Mouse (Mus musculus) G1E-ER4 (cell line): ENCODE measurements around the gene Sh3gl3. TPM values are rescaled to one million over a fixed set of nuclear protein-coding genes. Genes with fewer than 3 reads are reported as not detected.

Experiments
- GATA1 ChIP-seq: IDR thresholded peaks from one replicate; pipeline ENCODE4 v1.8.0; 2012; ENCODE audit warnings: low read length, inconsistent platforms
- polyA plus RNA-seq: library from polyadenylated mRNA; stranded (reverse); fragments of >175 nt; gene quantifications from 2 replicates; pipeline ENCODE4 v1.2.3, GENCODE M21; 2012

Gene Sh3gl3
- polyA plus RNA-seq, 1 experiment, result not detected

GRCm38 (mm10) chr7:82326616-82327015, 153.0 kb downstream of the Sh3gl3 start:
- no peak for TF ChIP-seq GATA1

GRCm38 (mm10) chr7:82327201-82327600, 153.6 kb downstream of the Sh3gl3 start:
- TF ChIP-seq GATA1, result no peak

GRCm38 (mm10) chr7:82327881-82328280, 154.2 kb downstream of the Sh3gl3 start:
- no peak for TF ChIP-seq GATA1

- TF ChIP-seq GATA1, result no peak
Measured at GRCm38 (mm10) chr7:82329831-82330230, 156.2 kb downstream of the Sh3gl3 start.

GRCm38 (mm10) chr7:82330860-82331259, 157.2 kb downstream of the Sh3gl3 start:
- no peak for TF ChIP-seq GATA1

- TF ChIP-seq GATA1, result no peak
Measured at GRCm38 (mm10) chr7:82334000-82334399, 160.4 kb downstream of the Sh3gl3 start.

- TF ChIP-seq GATA1, result no peak
Measured at GRCm38 (mm10) chr7:82335211-82336121, 161.8 kb downstream of the Sh3gl3 start, which contains the start of gene Adamtsl3. Adamtsl3 (plus strand) TSS chr7:82335694.

- TF ChIP-seq GATA1, result no peak
Measured at GRCm38 (mm10) chr7:82336132-82336531, 162.5 kb downstream of the Sh3gl3 start.

- TF ChIP-seq GATA1, result no peak
Measured at GRCm38 (mm10) chr7:82338121-82338520, 164.5 kb downstream of the Sh3gl3 start.

- TF ChIP-seq GATA1, result no peak
Measured at GRCm38 (mm10) chr7:82338532-82338931, 164.9 kb downstream of the Sh3gl3 start.

GRCm38 (mm10) chr7:82339214-82339613, 165.6 kb downstream of the Sh3gl3 start:
- TF ChIP-seq GATA1, result no peak

- TF ChIP-seq GATA1, result no peak
Measured at GRCm38 (mm10) chr7:82341476-82341875, 167.8 kb downstream of the Sh3gl3 start.

- no peak for TF ChIP-seq GATA1
Measured at GRCm38 (mm10) chr7:82346706-82347105, 173.1 kb downstream of the Sh3gl3 start.

GRCm38 (mm10) chr7:82349796-82350195, 176.2 kb downstream of the Sh3gl3 start:
- TF ChIP-seq GATA1, result no peak

GRCm38 (mm10) chr7:82350421-82350820, 176.8 kb downstream of the Sh3gl3 start:
- TF ChIP-seq GATA1, result no peak

Other genes starting within 250 kb of the Sh3gl3 start
- gene Hdgfl3, start 239.4 kb upstream of the Sh3gl3 start, polyA plus RNA-seq, result not detected in 2 replicates
- not detected in 2 replicates for gene Bnc1, start 181.5 kb upstream of the Sh3gl3 start, polyA plus RNA-seq
- gene Adamtsl3, start 161.9 kb downstream of the Sh3gl3 start, polyA plus RNA-seq, result not detected in 2 replicates